Mouse (Mus musculus): ENCODE measurements around the gene Vwa3a.

DNA sequence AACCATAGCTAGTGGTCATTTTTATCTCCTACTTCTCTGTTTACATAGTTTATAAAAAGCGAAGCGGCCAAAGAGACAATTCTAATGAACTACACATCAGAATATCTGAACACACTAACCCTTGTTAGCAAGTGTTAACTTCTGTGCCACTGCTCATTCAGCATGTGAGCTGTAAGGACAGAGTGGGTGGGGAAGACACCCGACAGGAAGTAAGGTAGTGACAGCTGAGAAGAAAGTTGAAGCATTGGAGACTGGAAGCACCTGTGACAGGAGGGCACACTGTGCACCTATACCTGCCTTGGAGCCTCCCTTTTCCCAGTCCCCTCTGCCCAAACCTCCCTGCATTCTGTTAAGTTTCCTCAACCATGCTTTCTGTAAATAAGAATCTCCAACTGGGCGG lies 17.1 kb upstream of the Vwa3a start:
- TF ChIP-seq CTCF (IDR thresholded peaks at IDR 0.05) = no peak
- TF ChIP-seq EP300 (IDR thresholded peaks at IDR 0.05) = no peak

Measured in lung, postnatal 0 days (tissue).